In the genomic region with DNA sequence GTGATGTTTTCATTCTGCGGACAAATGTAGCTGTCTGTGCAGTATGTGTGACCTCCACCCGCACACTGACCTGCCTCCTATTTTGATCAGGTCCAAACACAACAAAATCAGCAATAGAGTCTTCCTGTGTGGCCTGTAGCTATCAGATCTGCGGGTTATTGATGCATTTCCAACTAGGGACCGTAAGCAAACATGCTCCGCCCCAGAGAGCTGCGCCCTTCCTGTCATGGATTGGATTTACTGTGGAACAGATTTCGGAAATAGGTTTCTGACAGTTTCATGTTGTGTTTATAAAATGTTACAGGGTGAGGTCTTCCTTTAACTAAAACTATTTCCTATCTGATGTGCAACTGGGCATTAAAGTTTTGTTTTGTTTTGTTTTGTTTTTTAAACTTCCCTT, we compare ENCODE assay signal across 14 mouse cellular contexts.
DNase-seq lines count a peak whose midpoint lies in the region; ATAC-seq and TF ChIP-seq lines count a peak whose summit lies in the region.
"Had no signal": no experiment of that assay in that cellular context is flagged by ENCODE, and none has a peak within 500 bp of the region (broad histone marks: within the 10 kb centered on the region; RNA-seq: fewer than 3 reads in every experiment).

No protein-coding gene starts in this region.

- H3K27me3 ChIP-seq in kidney, postnatal 0 days (ENCODE audit: insufficient read depth, low read length) = no peaks in the 10 kb centered on the region
- no peaks in the 10 kb centered on the region for H3K27me3 ChIP-seq in midbrain, embryonic 10.5 days (ENCODE audit: low read depth, poor library complexity, severe bottlenecking)
- H3K27me3 ChIP-seq: limb, embryonic 15.5 days; midbrain, embryonic 13.5 days had no signal

- no peaks in the 10 kb centered on the region for H3K36me3 ChIP-seq in kidney, postnatal 0 days (ENCODE audit: insufficient read depth, low read length)
- H3K36me3 ChIP-seq in midbrain, embryonic 10.5 days = peaks cover 30% of the 10 kb centered on the region
- H3K36me3 ChIP-seq: midbrain, embryonic 13.5 days had no signal

- no peak overlapping the region for H3K27ac ChIP-seq in kidney, postnatal 0 days
- H3K27ac ChIP-seq in midbrain, embryonic 10.5 days (replicated peaks) = no peak overlapping the region
- H3K27ac ChIP-seq: forebrain, embryonic 10.5 days; limb, embryonic 15.5 days; macrophage; midbrain, embryonic 13.5 days had no signal

- ATAC-seq in kidney, postnatal 0 days (replicated peaks; ENCODE audit: low FRiP score, low read depth) = no peak
- ATAC-seq: midbrain, embryonic 13.5 days had no signal

- H3K9ac ChIP-seq in kidney, postnatal 0 days (ENCODE audit: low read depth, low read length) = no peak overlapping the region
- H3K9ac ChIP-seq: limb, embryonic 15.5 days; midbrain, embryonic 13.5 days had no signal

- DNase-seq in heart, adult 8-10 months (ENCODE audit: low spot score) = peak; percentile 56
- no peak for DNase-seq in heart, postnatal 4 days
- DNase-seq in kidney, adult 18-20 months = peak; percentile 31
- DNase-seq in kidney, postnatal 0 days (ENCODE audit: low spot score) = peak; percentile 78
- DNase-seq in lung, postnatal 10 days = peak; percentile 66
- DNase-seq in midbrain, embryonic 10.5 days (ENCODE audit: low spot score) = no peak
- no peak for DNase-seq in B cell, adult 2 months
- DNase-seq in cerebellum, adult 11-12 months = no peak
- DNase-seq: cerebellum, adult 18-20 months; thymus, postnatal 4 days had no signal

- no peak overlapping the region for H3K4me3 ChIP-seq in kidney, postnatal 0 days (replicated peaks; ENCODE audit: low read depth, low read length)
- H3K4me3 ChIP-seq in midbrain, embryonic 10.5 days = no peak overlapping the region
- H3K4me3 ChIP-seq: forebrain, embryonic 10.5 days; limb, embryonic 15.5 days; midbrain, embryonic 13.5 days had no signal

- H3K9me3 ChIP-seq in kidney, postnatal 0 days (replicated peaks; ENCODE audit: low read length) = no peaks in the 10 kb centered on the region
- H3K9me3 ChIP-seq in midbrain, embryonic 10.5 days (replicated peaks) = 0 out of 2 replicates have a peak, but pooled peaks cover 2% of the 10 kb centered on the region
- H3K9me3 ChIP-seq: forebrain, embryonic 10.5 days; limb, embryonic 15.5 days; midbrain, embryonic 13.5 days had no signal

- no peaks in the 10 kb centered on the region for H3K4me1 ChIP-seq in kidney, postnatal 0 days (replicated peaks; ENCODE audit: insufficient read depth, low read length)
- no peaks in the 10 kb centered on the region for H3K4me1 ChIP-seq in midbrain, embryonic 10.5 days
- H3K4me1 ChIP-seq: limb, embryonic 15.5 days; midbrain, embryonic 13.5 days had no signal

- WGBS in kidney, postnatal 0 days = 32% methylated on average over 7 of the region's 7 CpGs
- WGBS in midbrain, embryonic 10.5 days = 90% methylated on average over 7 of the region's 7 CpGs

- no peak for TF ChIP-seq CTCF in kidney, postnatal 0 days (IDR thresholded peaks at IDR 0.05; ENCODE audit: low read depth)

- peak overlapping the region; percentile 23; the same call in 1 of the 2 replicates for H3K4me2 ChIP-seq in kidney, postnatal 0 days (ENCODE audit: low read length)
- H3K4me2 ChIP-seq: limb, embryonic 15.5 days; midbrain, embryonic 13.5 days had no signal

Comparison
In these comparisons a context has a peak if more than half of its experiments do, and no peak if none do; other contexts are left out.
1. DNase-seq: peak in heart, adult 8-10 months (single experiment), kidney, adult 18-20 months (single experiment), kidney, postnatal 0 days (single experiment) and lung, postnatal 10 days (single experiment); none in heart, postnatal 4 days (single experiment), midbrain, embryonic 10.5 days (single experiment), B cell, adult 2 months (0 of 2) and cerebellum, adult 11-12 months (single experiment).